Mouse (Mus musculus) MEL (cell line): ENCODE data around the gene Tnks2. TPM values are rescaled to one million over a fixed set of nuclear protein-coding genes. Genes with fewer than 3 reads are reported as not detected.

Source experiments
- DNase-seq: peaks from one replicate; pipeline ENCODE4 v3.0.0; 2011; ENCODE audit warnings: low read depth, low spot score
- H3K27ac ChIP-seq: 2 replicates; pipeline ENCODE4 v1.5.1; 2012; ENCODE audit warnings: low read depth, mild to moderate bottlenecking, control low read depth, low read length, moderate library complexity; ENCODE audit not compliant: control insufficient read depth
- H3K27me3 ChIP-seq, 2 experiments: fragments of 150-350 bp in 1 of 2; sonication (generic) in 1 of 2; 2 replicates each; pipeline ENCODE4 v1.6.1; 2012; ENCODE audit warnings: low read length in 2 of 2, mild to moderate bottlenecking in 2 of 2, improper control_type of control experiment in 1 of 2, moderate library complexity in 1 of 2; ENCODE audit not compliant: insufficient read depth in 2 of 2, control insufficient read depth in 1 of 2
- H3K36me3 ChIP-seq, 2 experiments: 2 replicates each; pipeline ENCODE4 v1.6.1; 2012 to 2014; ENCODE audit warnings: low read length in 2 of 2, improper control_type of control experiment in 1 of 2, inconsistent platforms in 1 of 2, mild to moderate bottlenecking in 1 of 2; ENCODE audit not compliant: insufficient read depth in 2 of 2, control insufficient read depth in 1 of 2
- H3K4me1 ChIP-seq, 2 experiments: fragments of 150-350 bp in 1 of 2; sonication (generic) in 1 of 2; 2 replicates each; pipeline ENCODE4 v1.6.1; 2012; ENCODE audit warnings: low read length in 2 of 2, improper control_type of control experiment in 1 of 2, mild to moderate bottlenecking in 1 of 2; ENCODE audit not compliant: insufficient read depth in 2 of 2, control insufficient read depth in 1 of 2
- H3K4me3 ChIP-seq, 2 experiments: fragments of 150-350 bp in 1 of 2; sonication (generic) in 1 of 2; 2 replicates each; pipeline ENCODE4 v1.5.1; 2012; ENCODE audit warnings: low read depth in 2 of 2, low read length in 2 of 2, mild to moderate bottlenecking in 2 of 2, moderate library complexity in 2 of 2, control low read depth in 1 of 2, improper control_type of control experiment in 1 of 2; ENCODE audit not compliant: control insufficient read depth in 1 of 2, insufficient read depth in 1 of 2
- H3K79me2 ChIP-seq: 2 replicates; pipeline ENCODE4 v1.6.1; 2012; ENCODE audit warnings: mild to moderate bottlenecking, low read length, moderate library complexity; ENCODE audit not compliant: control insufficient read depth, poor library complexity, insufficient read depth
- H3K9ac ChIP-seq: 2 replicates; pipeline ENCODE4 v1.6.1; 2012; ENCODE audit warnings: low read depth, mild to moderate bottlenecking, control low read depth, low read length, moderate library complexity; ENCODE audit not compliant: control insufficient read depth, poor library complexity, severe bottlenecking
- H3K9me3 ChIP-seq: fragments of 150-350 bp; sonication (generic); replicated peaks from 2 replicates; pipeline ENCODE4 v1.6.1; 2012; ENCODE audit warnings: mild to moderate bottlenecking, low read length, improper control_type of control experiment, moderate library complexity; ENCODE audit not compliant: insufficient read depth
- CHD1 ChIP-seq: IDR thresholded peaks from 2 replicates; pipeline ENCODE4 v1.6.1; 2012; ENCODE audit warnings: low read depth, mild to moderate bottlenecking, inconsistent platforms, low read length, improper control_type of control experiment
- CHD2 ChIP-seq: IDR thresholded peaks from 2 replicates; pipeline ENCODE4 v1.6.1; 2011; ENCODE audit warnings: low read length, improper control_type of control experiment
- ELF1 ChIP-seq: IDR thresholded peaks from 2 replicates; pipeline ENCODE4 v1.6.1; 2014; ENCODE audit warnings: low read depth, mild to moderate bottlenecking, inconsistent platforms, low read length, improper control_type of control experiment, moderate library complexity
- EP300 ChIP-seq, 2 experiments: IDR thresholded peaks; 2 replicates each; pipeline ENCODE4 v1.6.1; 2011; ENCODE audit warnings: improper control_type of control experiment in 2 of 2, low read length in 2 of 2, low read depth in 1 of 2, mild to moderate bottlenecking in 1 of 2
- ETS1 ChIP-seq: IDR thresholded peaks from 2 replicates; pipeline ENCODE4 v1.6.1; 2012; ENCODE audit warnings: low read depth, mild to moderate bottlenecking, inconsistent platforms, low read length, improper control_type of control experiment, moderate library complexity
- GATA1 ChIP-seq: IDR thresholded peaks from 2 replicates; pipeline ENCODE4 v1.6.1; 2011; ENCODE audit warnings: low read depth, low read length, improper control_type of control experiment
- HCFC1 ChIP-seq: IDR thresholded peaks from 2 replicates; pipeline ENCODE4 v1.6.1; 2012; ENCODE audit warnings: low read depth, mild to moderate bottlenecking, inconsistent platforms, low read length, improper control_type of control experiment, moderate library complexity
- MAFK ChIP-seq: IDR thresholded peaks from 2 replicates; pipeline ENCODE4 v1.6.1; 2011; ENCODE audit warnings: low read depth, mild to moderate bottlenecking, low read length, improper control_type of control experiment, borderline replicate concordance
- MAZ ChIP-seq: IDR thresholded peaks from 2 replicates; pipeline ENCODE4 v1.6.1; 2012; ENCODE audit warnings: low read depth, mild to moderate bottlenecking, inconsistent platforms, low read length, improper control_type of control experiment
- MEF2A ChIP-seq: IDR thresholded peaks from 2 replicates; pipeline ENCODE4 v1.6.1; 2014; ENCODE audit warnings: low read depth, mild to moderate bottlenecking, inconsistent platforms, low read length, improper control_type of control experiment; ENCODE audit not compliant: poor library complexity, insufficient replicate concordance, severe bottlenecking; ENCODE audit errors: extremely low read depth
- MXI1 ChIP-seq: IDR thresholded peaks from 2 replicates; pipeline ENCODE4 v1.6.1; 2011; ENCODE audit warnings: mild to moderate bottlenecking, low read depth, low read length, improper control_type of control experiment
- MYC ChIP-seq: IDR thresholded peaks from 2 replicates; pipeline ENCODE4 v1.6.1; 2011; ENCODE audit warnings: low read depth, mild to moderate bottlenecking, low read length, improper control_type of control experiment, moderate library complexity
- RCOR1 ChIP-seq: IDR thresholded peaks from 2 replicates; pipeline ENCODE4 v1.6.1; 2012; ENCODE audit warnings: low read depth, mild to moderate bottlenecking, inconsistent platforms, low read length, improper control_type of control experiment
- SIN3A ChIP-seq: IDR thresholded peaks from 2 replicates; pipeline ENCODE4 v1.6.1; 2012; ENCODE audit warnings: low read length, improper control_type of control experiment, inconsistent platforms
- TAL1 ChIP-seq: IDR thresholded peaks from 2 replicates; pipeline ENCODE4 v1.6.1; 2012; ENCODE audit warnings: mild to moderate bottlenecking, inconsistent platforms, low read length, moderate library complexity, mixed read lengths
- TCF12 ChIP-seq: IDR thresholded peaks from 2 replicates; pipeline ENCODE4 v1.6.1; 2014; ENCODE audit warnings: low read depth, mild to moderate bottlenecking, inconsistent platforms, low read length, improper control_type of control experiment, moderate library complexity
- ZMIZ1 ChIP-seq: IDR thresholded peaks from 2 replicates; pipeline ENCODE4 v1.6.1; 2012; ENCODE audit warnings: low read depth, mild to moderate bottlenecking, inconsistent platforms, low read length, improper control_type of control experiment, moderate library complexity
- ZNF384 ChIP-seq: IDR thresholded peaks from 2 replicates; pipeline ENCODE4 v1.6.1; 2012; ENCODE audit warnings: low read depth, mild to moderate bottlenecking, inconsistent platforms, low read length, improper control_type of control experiment
- polyA plus RNA-seq, 2 experiments: library from polyadenylated mRNA; stranded (reverse) in 1 of 2; unstranded in 1 of 2; fragments of >175 nt in 1 of 2; fragments of >200 nt in 1 of 2; gene quantifications; 2 replicates each; pipeline versions ENCODE4 v1.2.1 to v1.2.4; 2012; ENCODE audit warnings: low replicate concordance in 2 of 2, low read depth in 1 of 2; ENCODE audit not compliant: insufficient read length in 2 of 2, insufficient read depth in 1 of 2, missing spikeins in 1 of 2
- total RNA-seq: library from RNA; depleted of rRNA; stranded (reverse); fragments of 300-350 nt; gene quantifications from 2 replicates; pipeline ENCODE4 v1.2.3, GENCODE M21; 2012

Gene Tnks2
- total and polyA plus RNA-seq, 3 experiments, result 22.3 to 65.0 (median 50.2) TPM

DNA sequence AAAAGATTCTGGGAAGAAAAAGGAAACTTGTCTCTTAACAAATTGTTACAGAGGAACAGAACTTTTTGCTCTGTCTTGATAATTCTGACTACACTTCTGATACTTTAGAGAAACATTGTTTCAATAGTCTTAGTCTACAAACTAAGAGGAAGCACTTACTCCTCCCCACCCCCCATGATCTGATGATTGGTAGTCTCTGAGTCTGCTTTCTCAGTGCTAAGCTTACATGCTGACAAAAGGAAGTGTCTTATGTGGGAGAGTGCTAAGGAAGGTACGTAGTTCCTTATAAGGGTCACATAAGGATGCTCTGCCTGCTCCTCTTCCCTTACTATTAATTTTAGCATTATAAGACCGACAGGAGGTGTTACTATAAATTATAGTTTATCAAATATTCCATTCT lies 98.6 kb downstream of the Tnks2 start:
- Histone ChIP-seq H3K36me3 (peaks cover 11 to 81% of the 10 kb centered on the region in 2 experiments), H3K27me3 (no peaks in the 10 kb centered on the region), H3K27ac (peak overlapping the region; percentile 40; the same call in 1 of the 2 replicates), H3K4me3 (no peak overlapping the region), H3K9ac (no peak overlapping the region), H3K79me2 (peaks cover 73% of the 10 kb centered on the region), H3K4me1 (peaks cover 32 to 51% of the 10 kb centered on the region in 2 experiments), H3K9me3 (no peaks in the 10 kb centered on the region)
- TF ChIP-seq CHD2 (peak; percentile 40; the same call in 1 of the 2 replicates), ETS1 (0 out of 2 replicates have a peak, but pooled peaks have one; percentile 5), CHD1 (0 out of 2 replicates have a peak, but pooled peaks have one; percentile 11), ELF1 (peak; percentile 54; the same call in 1 of the 2 replicates), ZMIZ1 (no peak), MXI1 (no peak), TCF12 (0 out of 2 replicates have a peak, but pooled peaks have one; percentile 7), EP300 (IDR thresholded peaks at IDR 0.05; ENCODE audit: low read depth in 1 of 2, low read length in 2 of 2) (0 out of 4 replicates have a peak, but pooled peaks of 1 of the 2 experiments have one; percentile 39), MYC (0 out of 2 replicates have a peak, but pooled peaks have one; percentile 23), SIN3A (peak; percentile 2; the same call in 1 of the 2 replicates), RCOR1 (0 out of 2 replicates have a peak, but pooled peaks have one; percentile 22)
- peak; percentile 94 for DNase-seq

DNA sequence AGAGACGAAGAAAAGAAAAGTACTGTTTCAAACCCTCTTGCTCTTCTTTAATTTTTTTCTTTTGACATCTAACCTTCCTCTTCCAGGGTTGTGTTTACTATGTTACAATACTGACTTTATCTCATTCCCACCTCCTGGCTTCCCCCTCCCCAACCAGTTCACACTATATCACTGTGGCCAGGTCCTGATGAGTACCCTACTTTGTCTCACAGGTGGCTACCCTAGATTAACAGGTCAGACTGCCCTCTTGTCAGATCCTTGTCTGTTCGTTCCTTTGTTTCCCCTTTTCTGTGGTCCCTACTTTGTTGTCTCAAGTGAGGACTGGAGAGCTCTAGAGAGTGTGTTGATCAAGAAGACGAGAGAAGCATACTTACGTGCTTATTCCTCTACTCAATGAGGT lies 102.3 kb downstream of the Tnks2 start:
- DNase-seq, result peak; percentile 76
- Histone ChIP-seq H3K27ac (no peak overlapping the region; the same call in 1 of the 2 replicates), H3K36me3 (peaks cover 13 to 77% of the 10 kb centered on the region in 2 experiments), H3K79me2 (peaks cover 59% of the 10 kb centered on the region), H3K9me3 (no peaks in the 10 kb centered on the region), H3K9ac (no peak overlapping the region), H3K27me3 (no peaks in the 10 kb centered on the region), H3K4me3 (no peak overlapping the region), H3K4me1 (peaks cover 34 to 37% of the 10 kb centered on the region in 2 experiments)
- TF ChIP-seq HCFC1 (0 out of 2 replicates have a peak, but pooled peaks have one; percentile 10), ELF1 (no peak), EP300 (IDR thresholded peaks at IDR 0.05; ENCODE audit: low read depth in 1 of 2, low read length in 2 of 2) (peak; percentile 85 to 91), MEF2A (no peak), RCOR1 (peak; percentile 65), TAL1 (peak; percentile 92), MAZ (peak; percentile 69), MAFK (no peak), TCF12 (peak; percentile 94), ZNF384 (peak; percentile 62), ETS1 (peak; percentile 85), SIN3A (peak; percentile 61), GATA1 (peak; percentile 84)
